Mouse (Mus musculus) activated CD4-positive, CD25-positive, alpha-beta regulatory T cell, adult 9 weeks (primary cell): ENCODE measurements around the gene Tstd3. TPM values are rescaled to one million over a fixed set of nuclear protein-coding genes. Genes with fewer than 3 reads are reported as not detected.

Experiments used
- polyA plus RNA-seq: library from polyadenylated mRNA; unstranded; fragments of 100-300 nt; shearing (Covaris generic); gene quantifications from one replicate; pipeline ENCODE4 v1.2.1, GENCODE M21; 2017

The Tstd3 gene
- polyA plus RNA-seq: 28.2 TPM

DNA sequence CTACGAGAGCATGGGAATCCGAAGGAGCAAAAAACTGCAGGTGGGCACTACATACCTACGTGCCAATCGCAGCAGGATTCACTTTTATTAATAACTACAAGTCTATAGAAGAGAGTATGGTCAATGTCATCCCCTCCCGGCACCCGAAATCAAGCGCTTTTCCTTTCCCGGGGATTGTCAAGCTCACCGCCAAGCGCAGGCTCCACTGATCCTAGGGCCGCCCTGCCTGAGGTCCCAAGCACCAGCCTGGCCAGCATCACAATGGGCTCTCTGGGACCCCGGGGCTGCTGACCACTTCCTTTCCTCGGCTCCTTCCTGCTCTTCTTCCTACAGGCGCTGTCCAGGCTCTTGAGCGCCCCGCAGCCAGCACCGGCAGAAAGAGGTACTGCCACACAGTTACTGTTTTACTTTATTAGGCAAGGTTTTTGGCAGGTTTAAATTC, at the start of gene Tstd3, which contains the start of gene Usp45:
Gene Tstd3, minus strand, starts transcription at position 350 of the 442 bp plus-strand sequence.
Gene Usp45, plus strand, starts transcription at position 294 of the 442 bp plus-strand sequence.

DNA sequence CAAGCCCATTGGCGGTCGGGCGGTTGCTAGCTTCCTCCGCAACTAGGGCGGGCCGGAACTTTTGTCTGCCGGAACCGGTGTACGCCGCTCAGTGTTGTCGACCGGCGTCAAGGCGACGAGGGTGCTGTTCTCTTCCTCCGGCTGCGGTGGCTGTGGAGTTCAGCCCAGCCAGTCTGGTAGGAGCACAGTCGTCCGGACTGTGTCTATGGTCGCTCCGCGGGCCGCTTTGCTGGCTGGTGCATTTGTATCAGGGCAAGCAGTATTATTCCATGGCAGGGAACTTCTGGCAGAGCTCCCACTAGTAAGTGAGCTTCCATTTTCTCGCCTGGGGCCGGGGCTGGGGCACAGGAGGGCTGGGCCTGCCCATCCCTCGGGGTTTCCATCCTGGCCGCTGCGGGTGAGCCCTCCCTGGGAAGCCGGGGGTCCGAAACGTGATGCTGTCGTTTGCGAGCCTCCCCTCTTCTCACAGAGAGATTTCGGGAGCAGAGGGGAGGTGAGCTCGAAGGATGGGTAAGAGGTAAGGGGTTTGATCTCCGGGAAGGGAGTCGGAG, 39.3 kb downstream of the Tstd3 start, which contains the start of gene Ccnc:
Gene Ccnc, plus strand, starts transcription at position 87 of the 551 bp plus-strand sequence.

Other genes starting within 250 kb of the Tstd3 start
- not detected for gene Prdm13, start 81.2 kb downstream of the Tstd3 start, polyA plus RNA-seq
- gene Ccnc, start 39.5 kb downstream of the Tstd3 start, polyA plus RNA-seq: 41.7 TPM
- 30.1 TPM for gene Usp45, start 56 bp downstream of the Tstd3 start, polyA plus RNA-seq
- gene Pnisr, start 80.4 kb upstream of the Tstd3 start, polyA plus RNA-seq: 194 TPM
- gene Coq3, start 112.5 kb upstream of the Tstd3 start, polyA plus RNA-seq: 10.6 TPM
- gene Faxc, start 164.1 kb upstream of the Tstd3 start, polyA plus RNA-seq: not detected